Mouse (Mus musculus): ENCODE data around the gene Mlh1. TPM values are rescaled to one million over a fixed set of nuclear protein-coding genes. Genes with fewer than 3 reads are reported as not detected.

The Mlh1 gene
- total RNA-seq, 2 experiments from 2014 or later, result 11.0 to 11.1 TPM

GRCm38 (mm10) chr9:111287956-111288355 lies 16.4 kb upstream of the Mlh1 start:
- DNase-seq (ENCODE audit: low spot score in 2 of 2), result no peak

GRCm38 (mm10) chr9:111286468-111286867 lies 14.9 kb upstream of the Mlh1 start:
- DNase-seq (ENCODE audit: low spot score in 2 of 2), result no peak

- no peak for DNase-seq (ENCODE audit: low spot score in 2 of 2)
These were observed 14.1 kb upstream of the Mlh1 start for GRCm38 (mm10) chr9:111285676-111286075.

- no peak for DNase-seq (ENCODE audit: low spot score in 2 of 2)
These were observed 13.5 kb upstream of the Mlh1 start for GRCm38 (mm10) chr9:111285061-111285460.

GRCm38 (mm10) chr9:111275156-111275555 lies 3.6 kb upstream of the Mlh1 start:
- no peak for DNase-seq (ENCODE audit: low spot score in 2 of 2)

- no peak for DNase-seq (ENCODE audit: low spot score in 2 of 2)
These were observed 2.4 kb upstream of the Mlh1 start for GRCm38 (mm10) chr9:111273958-111274357.

- no peak for DNase-seq (ENCODE audit: low spot score in 2 of 2)
These were observed 1.6 kb upstream of the Mlh1 start for GRCm38 (mm10) chr9:111272996-111273785.

- DNase-seq (ENCODE audit: low spot score in 2 of 2), result no peak
These were observed 765 bp upstream of the Mlh1 start for GRCm38 (mm10) chr9:111272356-111272755.

GRCm38 (mm10) chr9:111271056-111271433 lies 546 bp downstream of the Mlh1 start:
- DNase-seq (ENCODE audit: low spot score in 2 of 2), result no peak

- no peak for DNase-seq (ENCODE audit: low spot score in 2 of 2)
These were observed 985 bp downstream of the Mlh1 start for GRCm38 (mm10) chr9:111270606-111271005.

- no peak for DNase-seq (ENCODE audit: low spot score in 2 of 2)
These were observed 3.6 kb downstream of the Mlh1 start for GRCm38 (mm10) chr9:111267998-111268397.

GRCm38 (mm10) chr9:111261356-111261755 lies 10.2 kb downstream of the Mlh1 start:
- DNase-seq (ENCODE audit: low spot score in 2 of 2), result no peak

- no peak for DNase-seq (ENCODE audit: low spot score in 2 of 2)
These were observed 11.1 kb downstream of the Mlh1 start for GRCm38 (mm10) chr9:111260360-111260985.

- DNase-seq (ENCODE audit: low spot score in 2 of 2), result no peak
These were observed 19.3 kb downstream of the Mlh1 start for GRCm38 (mm10) chr9:111252161-111252869.

GRCm38 (mm10) chr9:111247682-111248246 lies 23.8 kb downstream of the Mlh1 start:
- DNase-seq (ENCODE audit: low spot score in 2 of 2), result no peak

- DNase-seq (ENCODE audit: low spot score in 2 of 2), result no peak
These were observed 26.0 kb downstream of the Mlh1 start for GRCm38 (mm10) chr9:111245546-111245945.

- DNase-seq (ENCODE audit: low spot score in 2 of 2), result no peak
These were observed 28.2 kb downstream of the Mlh1 start for GRCm38 (mm10) chr9:111243384-111243783.

- DNase-seq (ENCODE audit: low spot score in 2 of 2), result peak in 1 of 2 experiments; percentile 20
These were observed 31.8 kb downstream of the Mlh1 start for GRCm38 (mm10) chr9:111239821-111240220.

GRCm38 (mm10) chr9:111237726-111238125 lies 33.9 kb downstream of the Mlh1 start:
- no peak for DNase-seq (ENCODE audit: low spot score in 2 of 2)

- DNase-seq (ENCODE audit: low spot score in 2 of 2), result no peak
These were observed 36.9 kb downstream of the Mlh1 start for GRCm38 (mm10) chr9:111234701-111235100.

- DNase-seq (ENCODE audit: low spot score in 2 of 2), result no peak
These were observed 43.1 kb downstream of the Mlh1 start for GRCm38 (mm10) chr9:111228446-111228845.

- DNase-seq (ENCODE audit: low spot score in 2 of 2), result no peak
These were observed 48.2 kb downstream of the Mlh1 start for GRCm38 (mm10) chr9:111223406-111223805.
